9 mouse cellular contexts compared by ENCODE assay signal in genomic region chr12:12497277-12497841, GRCm38 (mm10).
DNase-seq lines count a peak whose midpoint lies in the region; ATAC-seq lines count a peak whose summit lies in the region.
"Had no signal": no experiment of that assay in that cellular context is flagged by ENCODE, and none has a peak within 500 bp of the region (broad histone marks: within the 10 kb centered on the region; RNA-seq: fewer than 3 reads in every experiment).

No protein-coding gene starts in this region.

- H3K4me3 ChIP-seq in lung, embryonic 15.5 days, result no peak overlapping the region

- peaks cover 16% of the 10 kb centered on the region for H3K4me1 ChIP-seq in lung, embryonic 15.5 days

- DNase-seq in lung, postnatal 10 days, result no peak
- DNase-seq in c-Kit-positive CD71-negative TER-119-negative erythroid progenitor cells, embryonic 14.5 days (ENCODE audit: low read depth), result peak; percentile 32
- DNase-seq in yolk sac, embryonic 10.5 days (ENCODE audit: low spot score), result no peak
- no peak for DNase-seq in kidney, adult 8-10 months
- DNase-seq: midbrain, embryonic 14.5 days had no signal

- H3K36me3 ChIP-seq in lung, embryonic 15.5 days, result no peaks in the 10 kb centered on the region
- H3K36me3 ChIP-seq: G1E had no signal

- no peaks in the 10 kb centered on the region for H3K9me3 ChIP-seq in lung, embryonic 15.5 days
- H3K9me3 ChIP-seq: G1E had no signal

- 69% methylated on average over 6 of the region's 6 CpGs for WGBS in lung, embryonic 15.5 days

- H3K27me3 ChIP-seq in lung, embryonic 15.5 days, result no peaks in the 10 kb centered on the region

- 0 out of 2 replicates have a peak overlapping the region, but pooled peaks have one; percentile 52 for H3K27ac ChIP-seq in lung, embryonic 15.5 days

- no peak overlapping the region for H3K4me2 ChIP-seq in lung, embryonic 15.5 days

- no peak for ATAC-seq in lung, embryonic 15.5 days (ENCODE audit: borderline replicate concordance, extremely low read depth, low FRiP score, low TSS enrichment)
- peak; percentile 1 to 7; a peak in 1 of 4 replicates for ATAC-seq in hematopoietic stem cell, adult 5-6 weeks (replicated peaks in 1 of 2; ENCODE audit: insufficient read depth in 1 of 2, low FRiP score in 2 of 2, low TSS enrichment in 1 of 2, low read depth in 1 of 2, poor library complexity in 2 of 2, severe bottlenecking in 2 of 2)
- 0 out of 2 replicates have a peak, but pooled peaks have one; percentile 10 for ATAC-seq in megakaryocyte, adult 5-6 weeks (ENCODE audit: poor library complexity, severe bottlenecking)

- H3K9ac ChIP-seq in lung, embryonic 15.5 days, result no peak overlapping the region
